Mouse (Mus musculus) E14TG2a.4 (cell line): ENCODE measurements around the gene Ppp1r13b.

Source experiments
- CTCF ChIP-seq: conservative IDR thresholded peaks from 2 replicates; pipeline ENCODE4 v1.5.1; 2014; ENCODE audit warnings: low read length
- NANOG ChIP-seq: IDR thresholded peaks from 2 replicates; pipeline ENCODE4 v1.6.1; 2014; ENCODE audit warnings: borderline replicate concordance, low read length, mixed read lengths

GRCm38 (mm10) chr12:111932513-111932912, 24.6 kb upstream of the Ppp1r13b start:
- TF ChIP-seq CTCF = no peak
- no peak for TF ChIP-seq NANOG
